Mouse (Mus musculus) liver, embryonic 14.5 days (tissue): ENCODE measurements around the gene Pex16. TPM values are rescaled to one million over a fixed set of nuclear protein-coding genes. Genes with fewer than 3 reads are reported as not detected.

Experiments
- ATAC-seq: fragments of 200-750 bp; cut with Nextera tagmentation; 2 replicates; pipeline ENCODE4 v1.8.0; 2017; ENCODE audit warnings: moderate number of reproducible peaks, mild to moderate bottlenecking, moderate library complexity; ENCODE audit not compliant: insufficient read depth
- DNase-seq, 3 experiments: peaks; one replicate each; pipeline ENCODE4 v3.0.0-alpha.2; 2012 to 2013; ENCODE audit warnings: low read depth in 3 of 3, low spot score in 3 of 3
- H3K27ac ChIP-seq: fragments of 300-500 bp; sonication (generic); 2 replicates; pipeline ENCODE4 v1.5.1; 2014; ENCODE audit warnings: moderate library complexity, mild to moderate bottlenecking, control low read depth, inconsistent platforms
- H3K27me3 ChIP-seq: fragments of 300-500 bp; sonication (generic); 2 replicates; pipeline ENCODE4 v1.6.1; 2014; ENCODE audit warnings: mild to moderate bottlenecking, low read length, moderate library complexity; ENCODE audit not compliant: control insufficient read depth, insufficient read depth
- H3K36me3 ChIP-seq: fragments of 300-500 bp; sonication (generic); replicated peaks from 2 replicates; pipeline ENCODE4 v1.6.1; 2014; ENCODE audit warnings: low read depth; ENCODE audit not compliant: control insufficient read depth, insufficient read depth
- H3K4me1 ChIP-seq, 2 experiments: fragments of 200-500 bp in 1 of 2; fragments of 300-500 bp in 1 of 2; sonication (generic) in 1 of 2; replicated peaks; 2 replicates each; pipeline ENCODE4 v1.6.1; 2012 to 2014; ENCODE audit warnings: antibody characterized with exemption in 1 of 2, inconsistent platforms in 1 of 2, low read length in 1 of 2; ENCODE audit not compliant: control insufficient read depth in 2 of 2, insufficient read depth in 2 of 2
- H3K4me2 ChIP-seq: fragments of 300-500 bp; sonication (generic); 2 replicates; pipeline ENCODE4 v1.6.1; 2014; ENCODE audit warnings: low read depth, mild to moderate bottlenecking, control low read depth, moderate library complexity
- H3K4me3 ChIP-seq, 2 experiments: fragments of 200-500 bp in 1 of 2; fragments of 300-500 bp in 1 of 2; sonication (generic) in 1 of 2; 2 replicates each; pipeline ENCODE4 v1.5.1; 2012 to 2014; ENCODE audit warnings: low read depth in 2 of 2, low read length in 2 of 2, mild to moderate bottlenecking in 2 of 2, control low read depth in 1 of 2, inconsistent platforms in 1 of 2, moderate library complexity in 1 of 2; ENCODE audit not compliant: insufficient read depth in 1 of 2
- H3K9ac ChIP-seq: fragments of 300-500 bp; sonication (generic); replicated peaks from 2 replicates; pipeline ENCODE4 v1.6.1; 2014; ENCODE audit warnings: mild to moderate bottlenecking, control low read depth, moderate library complexity
- H3K9me3 ChIP-seq: fragments of 300-500 bp; sonication (generic); 2 replicates; pipeline ENCODE4 v1.6.1; 2016; ENCODE audit warnings: low read length, mixed read lengths; ENCODE audit not compliant: control insufficient read depth
- CTCF ChIP-seq: IDR thresholded peaks from 2 replicates; pipeline ENCODE4 v1.5.1; 2016; ENCODE audit warnings: antibody characterized with exemption, low read depth, control low read depth
- EP300 ChIP-seq: IDR thresholded peaks from 2 replicates; pipeline ENCODE4 v1.6.1; 2016; ENCODE audit warnings: antibody characterized with exemption, low read depth
- WGBS: fragments of 180-500 bp; shearing (Covaris S2); extraction: QIAGEN DNeasy Blood & Tissue Kit; methylation state at CpG from one replicate; pipeline ENCODE4 v1.1.7; 2014; ENCODE audit not compliant: insufficient replicate concordance; 5-methylcytosine and 5-hydroxymethylcytosine counted together
- polyA plus RNA-seq, 2 experiments: library from polyadenylated mRNA; depleted of rRNA in 1 of 2; stranded (reverse) in 1 of 2; unstranded in 1 of 2; fragments of >200 nt; fragmentation: Nextera tagmentation in 1 of 2; extraction: Ambion mirVana in 1 of 2; gene quantifications; 2 replicates each; pipeline versions ENCODE4 v1.2.1 to v1.2.3; 2012 to 2014

The Pex16 gene
- polyA plus RNA-seq, 2 experiments: 15.5 to 19.5 TPM

GRCm38 (mm10) chr2:92349589-92350425 is 24.7 kb upstream of the Pex16 start:
- no peak for TF ChIP-seq CTCF
- no peak for TF ChIP-seq EP300
- H3K4me2 ChIP-seq: no peak overlapping the region
- no peak overlapping the region for H3K4me3 ChIP-seq
- no peak overlapping the region for H3K27ac ChIP-seq
- H3K27me3 ChIP-seq: no peaks in the 10 kb centered on the region
- 59% methylated on average over 6 of the region's 6 CpGs for WGBS
- H3K9ac ChIP-seq: no peak overlapping the region
- H3K36me3 ChIP-seq: no peaks in the 10 kb centered on the region
- DNase-seq (no peak), ATAC-seq (no peak)
- H3K9me3 ChIP-seq: no peaks in the 10 kb centered on the region
- H3K4me1 ChIP-seq: no peaks in the 10 kb centered on the region

GRCm38 (mm10) chr2:92350686-92351085 is 23.8 kb upstream of the Pex16 start:
- H3K9me3 ChIP-seq: no peaks in the 10 kb centered on the region
- no peak for DNase-seq
- no peak overlapping the region for H3K9ac ChIP-seq
- no peak overlapping the region for H3K4me3 ChIP-seq
- WGBS: 41% methylated on average over 5 of the region's 5 CpGs
- no peaks in the 10 kb centered on the region for H3K4me1 ChIP-seq
- no peak for TF ChIP-seq CTCF
- no peak for TF ChIP-seq EP300
- no peaks in the 10 kb centered on the region for H3K36me3 ChIP-seq
- no peak overlapping the region for H3K27ac ChIP-seq
- no peaks in the 10 kb centered on the region for H3K27me3 ChIP-seq
- ATAC-seq: no peak
- no peak overlapping the region for H3K4me2 ChIP-seq

GRCm38 (mm10) chr2:92353402-92353801 is 21.1 kb upstream of the Pex16 start:
- Histone ChIP-seq H3K4me2 (no peak overlapping the region), H3K9me3 (no peaks in the 10 kb centered on the region), H3K4me3 (no peak overlapping the region), H3K36me3 (no peaks in the 10 kb centered on the region), H3K27me3 (no peaks in the 10 kb centered on the region), H3K9ac (no peak overlapping the region), H3K4me1 (no peaks in the 10 kb centered on the region), H3K27ac (no peak overlapping the region)
- TF ChIP-seq EP300: no peak
- no peak for TF ChIP-seq CTCF
- no peak for DNase-seq
- ATAC-seq: no peak
- WGBS: 61% methylated on average over 5 of the region's 5 CpGs

- DNase-seq (no peak), ATAC-seq (no peak)
- Histone ChIP-seq H3K9me3 (no peaks in the 10 kb centered on the region), H3K27me3 (no peaks in the 10 kb centered on the region), H3K4me3 (no peak overlapping the region), H3K27ac (no peak overlapping the region), H3K4me2 (no peak overlapping the region), H3K4me1 (no peaks in the 10 kb centered on the region), H3K36me3 (no peaks in the 10 kb centered on the region), H3K9ac (no peak overlapping the region)
- TF ChIP-seq EP300 (no peak), CTCF (no peak)
- WGBS: 50% methylated on average over 6 of the region's 6 CpGs
Observed at GRCm38 (mm10) chr2:92354224-92354623, 20.3 kb upstream of the Pex16 start.

- H3K27ac ChIP-seq: no peak overlapping the region
- H3K27me3 ChIP-seq: no peaks in the 10 kb centered on the region
- 80% methylated on average over 2 of the region's 2 CpGs for WGBS
- H3K4me1 ChIP-seq: 0 out of 4 replicates have a peak, but pooled peaks cover 0 to 2% of the 10 kb centered on the region in 2 experiments
- H3K9ac ChIP-seq: no peak overlapping the region
- no peaks in the 10 kb centered on the region for H3K9me3 ChIP-seq
- DNase-seq (no peak), ATAC-seq (no peak)
- H3K36me3 ChIP-seq: no peaks in the 10 kb centered on the region
- H3K4me2 ChIP-seq: no peak overlapping the region
- H3K4me3 ChIP-seq: no peak overlapping the region
- no peak for TF ChIP-seq CTCF
- TF ChIP-seq EP300: no peak
Observed at GRCm38 (mm10) chr2:92359301-92359700, 15.2 kb upstream of the Pex16 start.
